Mouse (Mus musculus) embryonic facial prominence, embryonic 12.5 days (tissue): ENCODE results near the gene Cabin1. TPM values are rescaled to one million over a fixed set of nuclear protein-coding genes. Genes with fewer than 3 reads are reported as not detected.

Experiments used
- ATAC-seq: fragments of 200-750 bp; cut with Nextera tagmentation; 2 replicates; pipeline ENCODE4 v1.8.0; 2017; ENCODE audit not compliant: insufficient number of reproducible peaks, insufficient read depth, low FRiP score, low TSS enrichment
- H3K27ac ChIP-seq: fragments of 300-500 bp; sonication (generic); 2 replicates; pipeline ENCODE4 v1.5.1; 2016; ENCODE audit warnings: mild to moderate bottlenecking
- H3K27me3 ChIP-seq: fragments of 300-500 bp; sonication (generic); 2 replicates; pipeline ENCODE4 v1.6.1; 2016; ENCODE audit warnings: mild to moderate bottlenecking, moderate library complexity
- H3K36me3 ChIP-seq: fragments of 300-500 bp; sonication (generic); 2 replicates; pipeline ENCODE4 v1.6.1; 2016; ENCODE audit warnings: mild to moderate bottlenecking
- H3K4me1 ChIP-seq: fragments of 300-500 bp; sonication (generic); 2 replicates; pipeline ENCODE4 v1.6.1; 2016
- H3K4me2 ChIP-seq: fragments of 300-500 bp; sonication (generic); replicated peaks from 2 replicates; pipeline ENCODE4 v1.6.1; 2016; ENCODE audit warnings: mild to moderate bottlenecking, moderate library complexity
- H3K4me3 ChIP-seq: fragments of 300-500 bp; sonication (generic); 2 replicates; pipeline ENCODE4 v1.5.1; 2016; ENCODE audit warnings: mild to moderate bottlenecking
- H3K9ac ChIP-seq: fragments of 300-500 bp; sonication (generic); 2 replicates; pipeline ENCODE4 v1.6.1; 2016; ENCODE audit warnings: mild to moderate bottlenecking, moderate library complexity
- H3K9me3 ChIP-seq: fragments of 300-500 bp; sonication (generic); 2 replicates; pipeline ENCODE4 v1.6.1; 2016; ENCODE audit warnings: mild to moderate bottlenecking, moderate library complexity
- WGBS: fragments of 180-500 bp; shearing (Covaris S2); methylation state at CpG from one replicate; pipeline ENCODE4 v1.1.7; 2016; 5-methylcytosine and 5-hydroxymethylcytosine counted together
- polyA plus RNA-seq: library from polyadenylated mRNA; unstranded; fragments of >200 nt; fragmentation: Nextera tagmentation; extraction: Ambion mirVana; gene quantifications from 2 replicates; pipeline ENCODE4 v1.2.1, GENCODE M21; 2016

The Cabin1 gene
- polyA plus RNA-seq, 1 experiment from 2014 or later = 34.7 TPM

DNA sequence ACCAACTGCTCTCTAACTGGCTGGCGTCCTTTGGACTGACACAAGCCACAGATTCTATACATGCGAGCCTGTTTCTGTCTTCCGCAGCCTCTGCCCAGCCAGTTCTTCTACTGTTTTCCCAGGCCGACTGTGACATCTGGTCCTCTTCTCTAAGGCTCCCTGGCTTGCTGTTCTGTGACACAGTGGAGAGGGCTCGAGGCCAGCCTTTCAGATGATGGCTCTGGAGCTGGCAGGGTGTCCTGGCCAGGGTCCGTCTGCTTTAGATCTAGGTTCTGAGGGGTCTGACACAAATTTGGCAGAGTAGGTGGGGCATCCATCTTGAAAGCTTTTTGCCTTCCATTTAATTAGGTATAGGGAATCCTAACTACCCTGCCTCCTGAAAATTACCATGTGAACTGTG, 102.8 kb downstream of the Cabin1 start:
- ATAC-seq = no peak
- H3K4me1 ChIP-seq = 0 out of 2 replicates have a peak, but pooled peaks cover 2% of the 10 kb centered on the region
- no peaks in the 10 kb centered on the region for H3K9me3 ChIP-seq
- H3K4me3 ChIP-seq = no peak overlapping the region
- H3K4me2 ChIP-seq = no peak overlapping the region
- no peak overlapping the region for H3K27ac ChIP-seq
- peaks cover 3% of the 10 kb centered on the region; the same call in 1 of the 2 replicates for H3K27me3 ChIP-seq
- H3K36me3 ChIP-seq = peaks cover 57% of the 10 kb centered on the region
- WGBS = 83% methylated on average over 6 of the region's 6 CpGs
- no peak overlapping the region for H3K9ac ChIP-seq

DNA sequence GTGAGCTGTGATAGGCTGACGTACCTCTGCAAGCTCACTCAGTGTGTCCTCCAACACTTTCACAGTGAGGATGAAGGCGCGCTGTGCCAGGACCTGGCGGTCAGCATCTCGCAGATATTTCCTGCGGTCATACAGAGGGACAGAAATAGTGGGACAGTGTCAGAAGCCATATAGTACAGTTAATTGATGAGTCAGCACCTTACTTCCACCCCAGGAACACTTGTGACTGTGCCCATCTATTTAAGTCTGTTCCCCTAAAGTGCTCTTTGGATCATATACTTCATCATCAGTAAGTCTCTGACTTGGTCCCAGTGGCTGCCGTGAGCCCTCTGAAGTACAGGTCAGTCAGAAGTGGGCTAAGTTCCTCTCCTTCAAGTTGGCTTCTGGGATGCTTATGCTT, 106.4 kb downstream of the Cabin1 start:
- Histone ChIP-seq H3K9ac (no peak overlapping the region), H3K4me1 (no peaks in the 10 kb centered on the region), H3K36me3 (peaks cover 73% of the 10 kb centered on the region), H3K4me3 (no peak overlapping the region), H3K9me3 (no peaks in the 10 kb centered on the region), H3K27ac (no peak overlapping the region), H3K4me2 (no peak overlapping the region), H3K27me3 (no peaks in the 10 kb centered on the region)
- ATAC-seq = no peak
- WGBS = 95% methylated on average over 7 of the region's 7 CpGs

DNA sequence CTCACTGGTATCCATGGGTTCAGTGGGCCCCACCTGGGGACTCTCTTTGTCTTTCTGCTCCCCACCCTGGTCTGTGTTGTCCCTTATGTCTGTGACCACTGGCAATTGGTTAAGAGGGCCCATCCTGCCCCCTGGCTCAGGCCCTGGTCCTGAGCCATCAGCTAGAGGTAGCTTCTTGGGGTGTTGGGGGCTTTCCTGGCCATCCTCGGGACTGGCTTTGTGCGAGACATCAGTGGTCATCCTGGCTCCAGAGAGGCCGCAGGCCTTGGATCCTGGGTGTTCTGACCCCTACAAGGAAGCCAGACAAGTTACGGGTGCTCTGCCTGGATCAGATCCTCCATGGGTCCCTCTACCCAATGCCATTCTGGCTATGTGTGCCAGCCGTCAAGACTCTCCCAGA, 107.0 kb downstream of the Cabin1 start:
- no peak overlapping the region for H3K4me2 ChIP-seq
- H3K4me3 ChIP-seq = no peak overlapping the region
- no peak overlapping the region for H3K9ac ChIP-seq
- peaks cover 75% of the 10 kb centered on the region for H3K36me3 ChIP-seq
- ATAC-seq = no peak; the same call in 1 of the 2 replicates
- H3K4me1 ChIP-seq = no peaks in the 10 kb centered on the region
- no peaks in the 10 kb centered on the region for H3K27me3 ChIP-seq
- H3K9me3 ChIP-seq = no peaks in the 10 kb centered on the region
- no peak overlapping the region for H3K27ac ChIP-seq
- WGBS = 89% methylated on average over 5 of the region's 5 CpGs

DNA sequence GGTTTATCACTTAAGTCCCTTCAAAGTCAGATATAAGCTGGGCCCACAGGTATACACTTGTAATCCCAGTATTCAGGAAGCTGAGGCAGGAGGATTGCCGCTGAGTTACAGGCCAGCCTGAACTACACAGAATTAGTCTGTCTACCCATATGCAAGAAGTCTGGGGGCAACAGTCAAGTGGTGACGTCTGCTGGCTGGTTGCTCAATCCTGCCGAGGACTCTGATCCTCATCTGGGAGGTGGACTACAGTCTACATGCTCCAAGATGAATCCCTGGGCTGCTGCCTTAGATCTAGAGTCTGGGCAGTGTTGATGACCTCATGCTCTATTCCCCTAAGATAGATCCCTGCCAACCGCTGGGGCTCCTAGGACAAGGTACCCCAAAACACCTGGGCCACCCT, 110.1 kb downstream of the Cabin1 start:
- peaks cover 88% of the 10 kb centered on the region for H3K36me3 ChIP-seq
- ATAC-seq = no peak
- no peak overlapping the region for H3K9ac ChIP-seq
- no peak overlapping the region for H3K4me2 ChIP-seq
- no peaks in the 10 kb centered on the region for H3K4me1 ChIP-seq
- no peaks in the 10 kb centered on the region for H3K27me3 ChIP-seq
- H3K4me3 ChIP-seq = no peak overlapping the region
- no peaks in the 10 kb centered on the region for H3K9me3 ChIP-seq
- H3K27ac ChIP-seq = no peak overlapping the region
- 92% methylated on average over 4 of the region's 4 CpGs for WGBS

DNA sequence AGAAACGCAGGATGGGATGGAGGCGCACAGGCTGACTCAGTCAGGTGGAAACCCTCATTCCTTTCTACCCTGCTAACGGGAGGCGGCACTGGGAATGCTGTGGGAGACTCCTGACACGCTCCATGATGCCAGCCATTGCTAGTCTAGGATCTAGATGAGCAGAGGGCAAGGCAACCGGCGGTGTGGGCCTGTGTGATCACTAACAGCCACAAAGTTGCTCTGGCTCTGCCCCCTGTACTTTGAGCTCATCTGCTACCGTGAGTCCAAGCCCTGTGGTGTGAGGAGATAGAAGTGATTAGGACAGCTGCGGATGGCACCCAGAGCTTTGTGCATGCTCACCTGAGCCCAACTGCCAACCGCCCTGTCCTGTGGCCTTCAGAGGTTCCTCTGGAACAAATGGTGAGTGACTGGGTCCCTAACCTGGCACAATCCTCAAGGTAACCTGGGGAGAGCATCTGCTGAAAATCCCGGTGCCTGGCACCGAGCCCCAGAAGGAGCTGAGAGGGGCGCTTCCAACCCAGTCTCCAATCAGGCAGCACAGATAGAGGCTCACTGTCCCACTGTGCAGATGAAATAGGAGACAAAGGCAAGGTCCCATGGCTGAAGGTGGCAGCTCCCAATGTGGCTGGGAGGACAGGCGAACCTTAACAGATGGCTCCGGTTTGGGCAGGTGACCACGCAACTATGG, 112.6 kb downstream of the Cabin1 start:
- WGBS = 92% methylated on average over 16 of the region's 16 CpGs
- H3K27me3 ChIP-seq = no peaks in the 10 kb centered on the region
- no peak overlapping the region for H3K27ac ChIP-seq
- no peak overlapping the region for H3K4me3 ChIP-seq
- no peak for ATAC-seq
- H3K9me3 ChIP-seq = no peaks in the 10 kb centered on the region
- peaks cover 81% of the 10 kb centered on the region for H3K36me3 ChIP-seq
- no peaks in the 10 kb centered on the region for H3K4me1 ChIP-seq
- H3K4me2 ChIP-seq = no peak overlapping the region
- H3K9ac ChIP-seq = no peak overlapping the region

DNA sequence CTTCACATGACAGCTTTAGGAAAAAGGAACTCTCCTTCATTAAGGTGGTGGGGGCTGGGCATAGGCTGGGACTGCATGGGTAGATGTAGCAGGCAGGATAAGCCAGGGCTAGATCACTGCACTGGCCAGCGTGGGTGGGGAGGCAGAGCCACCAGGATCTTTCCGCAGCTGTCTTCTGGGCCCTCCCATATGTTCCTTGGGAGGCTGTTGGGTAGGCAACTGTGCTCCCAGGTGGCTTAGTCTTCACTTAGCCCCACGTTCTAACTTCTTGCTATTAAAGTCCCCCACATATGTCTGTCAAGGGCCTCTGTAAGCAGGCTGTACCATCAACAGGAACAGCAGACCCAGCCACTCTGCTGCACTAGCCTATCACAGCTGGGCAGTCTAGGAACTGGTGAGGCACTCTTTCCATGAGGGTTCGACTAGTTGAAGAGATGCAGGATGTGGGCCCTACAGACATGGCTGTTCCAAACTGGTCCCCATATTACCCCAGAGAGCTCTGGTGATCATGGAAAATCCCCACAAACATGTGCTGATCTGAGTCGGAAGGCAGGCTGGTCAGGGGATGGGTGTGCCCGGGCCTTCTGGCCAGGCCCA, 113.7 kb downstream of the Cabin1 start:
- H3K9ac ChIP-seq = no peak overlapping the region
- H3K27me3 ChIP-seq = no peaks in the 10 kb centered on the region
- no peak overlapping the region for H3K27ac ChIP-seq
- H3K9me3 ChIP-seq = no peaks in the 10 kb centered on the region
- no peaks in the 10 kb centered on the region for H3K4me1 ChIP-seq
- H3K36me3 ChIP-seq = peaks cover 71% of the 10 kb centered on the region
- 94% methylated on average over 6 of the region's 6 CpGs for WGBS
- H3K4me3 ChIP-seq = no peak overlapping the region
- ATAC-seq = no peak
- no peak overlapping the region for H3K4me2 ChIP-seq

DNA sequence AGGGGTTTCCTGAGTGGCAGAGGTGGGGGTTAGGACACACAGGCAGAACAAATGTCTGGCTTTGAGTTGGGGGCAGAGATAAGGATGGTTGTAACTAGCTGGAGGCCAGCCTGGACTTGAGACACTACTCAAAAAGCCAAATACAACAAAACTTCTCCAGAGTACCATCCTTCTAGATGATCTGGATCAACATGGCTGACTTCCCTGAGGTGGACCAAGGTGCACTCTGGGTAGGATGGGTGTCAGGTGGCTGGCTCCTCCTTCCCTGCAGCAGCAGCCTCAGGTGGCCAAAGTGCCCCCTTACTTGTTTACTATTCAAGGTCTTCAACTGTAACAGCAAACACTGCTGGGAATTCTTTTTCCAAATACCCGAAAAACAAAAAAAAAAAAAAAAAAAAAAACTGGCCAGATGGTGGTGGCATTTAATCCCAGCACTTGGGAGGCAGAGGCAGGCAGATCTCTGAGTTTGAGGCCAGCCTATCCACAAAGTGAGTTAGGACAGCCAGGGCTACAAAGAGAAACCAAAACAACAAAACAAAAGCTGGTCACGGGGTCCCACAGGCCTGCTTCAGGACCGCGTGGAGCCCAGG, 114.6 kb downstream of the Cabin1 start:
- WGBS = 94% methylated on average over 4 of the region's 4 CpGs
- Histone ChIP-seq H3K9ac (no peak overlapping the region), H3K27ac (no peak overlapping the region), H3K36me3 (peaks cover 69% of the 10 kb centered on the region), H3K9me3 (no peaks in the 10 kb centered on the region), H3K4me2 (no peak overlapping the region), H3K27me3 (no peaks in the 10 kb centered on the region), H3K4me3 (no peak overlapping the region), H3K4me1 (no peaks in the 10 kb centered on the region)
- ATAC-seq = no peak

DNA sequence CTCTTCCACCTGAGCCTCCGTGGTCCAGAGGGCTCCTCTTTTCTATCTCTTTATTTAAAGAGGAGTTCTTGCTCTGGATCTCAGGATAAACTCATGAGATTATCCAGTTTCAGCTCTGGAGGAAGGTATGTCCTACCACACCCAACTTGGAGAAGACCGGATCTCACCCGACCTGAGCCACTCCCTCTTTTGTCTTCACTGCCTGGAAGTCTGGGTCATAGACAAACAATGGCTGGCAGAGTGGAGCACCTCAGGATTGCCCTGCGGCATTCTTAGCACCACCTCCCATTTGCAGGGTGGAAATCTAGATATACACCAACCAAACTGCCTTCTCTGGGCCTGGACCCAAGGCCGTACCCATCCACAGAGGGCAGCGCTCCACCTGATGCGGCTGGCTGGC, 115.1 kb downstream of the Cabin1 start:
- no peak overlapping the region for H3K4me2 ChIP-seq
- H3K4me3 ChIP-seq = no peak overlapping the region
- peaks cover 66% of the 10 kb centered on the region for H3K36me3 ChIP-seq
- WGBS = 87% methylated on average over 7 of the region's 7 CpGs
- no peak overlapping the region for H3K9ac ChIP-seq
- H3K27me3 ChIP-seq = no peaks in the 10 kb centered on the region
- peaks cover 2% of the 10 kb centered on the region for H3K4me1 ChIP-seq
- no peak for ATAC-seq
- H3K9me3 ChIP-seq = no peaks in the 10 kb centered on the region
- no peak overlapping the region for H3K27ac ChIP-seq

DNA sequence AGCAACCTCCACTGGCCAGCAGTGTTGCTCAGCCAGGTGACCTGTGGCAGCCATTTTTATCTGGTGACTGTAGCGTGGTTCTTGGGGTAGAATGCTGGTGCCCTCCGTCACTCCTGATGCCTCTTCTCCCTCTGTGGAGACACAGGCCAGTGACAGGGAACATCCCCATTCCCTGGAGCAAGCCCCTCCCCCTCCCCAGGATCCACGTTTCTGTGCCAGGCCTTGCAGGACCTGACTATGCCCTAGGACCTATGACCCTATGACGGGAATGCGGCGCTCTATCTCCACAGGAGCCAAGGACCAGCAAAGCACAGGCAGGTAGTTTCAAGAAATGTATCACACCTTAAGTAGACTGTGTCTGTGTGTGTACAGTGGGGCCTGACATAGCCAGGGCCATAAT, 116.0 kb downstream of the Cabin1 start:
- Histone ChIP-seq H3K4me1 (peaks cover 11% of the 10 kb centered on the region), H3K27ac (no peak overlapping the region), H3K27me3 (no peaks in the 10 kb centered on the region), H3K4me3 (no peak overlapping the region), H3K4me2 (no peak overlapping the region), H3K9me3 (no peaks in the 10 kb centered on the region), H3K9ac (no peak overlapping the region), H3K36me3 (peaks cover 57% of the 10 kb centered on the region)
- WGBS = 91% methylated on average over 6 of the region's 6 CpGs
- ATAC-seq = no peak

DNA sequence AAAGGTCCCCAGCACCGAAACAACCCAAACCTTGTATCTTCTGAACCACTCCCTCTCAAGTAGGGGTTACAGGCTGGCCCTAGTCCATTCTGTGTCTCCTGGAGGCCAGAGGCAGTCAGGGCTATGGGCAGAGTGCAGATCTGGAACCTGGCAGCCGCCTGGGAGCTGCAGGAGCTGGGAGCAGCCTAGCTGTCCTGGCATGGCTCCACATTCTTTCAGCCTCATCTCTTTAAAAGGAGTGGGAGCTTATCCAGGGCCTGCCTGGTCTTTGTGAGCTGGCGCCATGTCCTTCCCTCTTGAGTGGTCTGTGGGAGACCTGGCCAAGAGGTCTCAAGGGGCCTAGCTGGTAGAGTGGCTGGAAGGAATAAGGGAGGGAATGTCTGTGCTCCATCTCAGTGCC, 116.8 kb downstream of the Cabin1 start:
- Histone ChIP-seq H3K27me3 (no peaks in the 10 kb centered on the region), H3K27ac (no peak overlapping the region; the same call in 1 of the 2 replicates)
- ATAC-seq = no peak

DNA sequence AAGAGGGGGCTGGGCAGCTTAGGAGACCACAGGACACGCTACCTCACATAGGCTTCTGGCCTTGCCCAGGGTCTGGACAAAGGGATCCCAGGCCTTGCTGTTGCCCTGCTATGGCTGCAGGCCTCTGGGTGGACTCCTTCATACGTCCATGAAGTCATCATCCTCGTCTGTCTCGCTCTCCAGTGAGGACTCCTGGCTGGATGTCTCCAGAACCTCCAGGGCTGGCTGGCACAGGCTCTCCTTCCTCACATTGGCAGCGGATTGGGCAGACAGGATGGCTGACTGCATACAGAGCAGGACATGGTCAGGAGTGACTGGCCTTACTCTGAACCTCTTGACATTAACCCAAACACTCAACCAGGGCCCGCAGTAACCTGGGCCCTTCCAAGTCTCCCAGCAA, 117.7 kb downstream of the Cabin1 start:
- no peak overlapping the region for H3K9ac ChIP-seq
- H3K4me3 ChIP-seq = no peak overlapping the region
- peaks cover 15% of the 10 kb centered on the region for H3K4me1 ChIP-seq
- H3K9me3 ChIP-seq = no peaks in the 10 kb centered on the region
- no peak overlapping the region for H3K4me2 ChIP-seq
- H3K27ac ChIP-seq = no peak overlapping the region
- ATAC-seq = no peak
- 91% methylated on average over 6 of the region's 6 CpGs for WGBS
- no peaks in the 10 kb centered on the region for H3K27me3 ChIP-seq
- peaks cover 40% of the 10 kb centered on the region for H3K36me3 ChIP-seq

More for the DNA sequence above, 116.8 kb downstream of the Cabin1 start:
- no peaks in the 10 kb centered on the region for H3K9me3 ChIP-seq
- WGBS = 84% methylated on average over 3 of the region's 3 CpGs
- H3K4me3 ChIP-seq = no peak overlapping the region
- peaks cover 15% of the 10 kb centered on the region for H3K4me1 ChIP-seq
- no peak overlapping the region for H3K4me2 ChIP-seq
- peaks cover 50% of the 10 kb centered on the region for H3K36me3 ChIP-seq
- no peak overlapping the region for H3K9ac ChIP-seq

DNA sequence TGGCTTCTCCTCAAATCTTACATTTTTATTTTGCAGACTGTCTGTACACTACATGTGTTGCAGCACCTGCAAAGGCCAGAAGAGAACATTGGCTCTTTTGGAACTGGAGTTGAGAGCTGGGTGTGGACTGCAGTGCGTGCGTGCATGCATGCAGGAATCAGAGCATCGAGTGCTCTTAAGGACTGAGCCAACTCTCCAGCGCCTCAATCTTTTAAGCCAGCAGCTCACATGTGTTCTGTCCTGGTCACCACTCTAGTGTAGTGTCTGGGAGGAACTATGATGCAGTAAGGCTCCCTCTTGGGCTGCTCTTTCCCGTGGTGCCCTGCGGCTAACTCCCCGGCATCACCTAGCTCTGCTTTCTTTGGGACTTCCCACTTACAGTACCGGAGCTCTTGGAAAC, 118.5 kb downstream of the Cabin1 start:
- peaks cover 32% of the 10 kb centered on the region for H3K36me3 ChIP-seq
- 90% methylated on average over 8 of the region's 8 CpGs for WGBS

More for the DNA sequence above, 118.5 kb downstream of the Cabin1 start:
- no peak for ATAC-seq
- H3K9me3 ChIP-seq = no peaks in the 10 kb centered on the region
- no peak overlapping the region for H3K9ac ChIP-seq
- no peak overlapping the region for H3K4me3 ChIP-seq
- no peak overlapping the region for H3K27ac ChIP-seq
- no peaks in the 10 kb centered on the region for H3K27me3 ChIP-seq
- H3K4me1 ChIP-seq = peaks cover 15% of the 10 kb centered on the region
- H3K4me2 ChIP-seq = no peak overlapping the region
